Mouse (Mus musculus): Measurements from ENCODE around the gene Lefty1. TPM values are rescaled to one million over a fixed set of nuclear protein-coding genes. Genes with fewer than 3 reads are reported as not detected.
"Not testable (repeated sequence)": the region's sequence is repeated elsewhere in the genome, so short reads cannot be mapped to it uniquely, and the experiment has no call there.

Gene Lefty1
- polyA plus RNA-seq, 1 experiment: 53.2 TPM

GRCm38 (mm10) chr1:180981298-180982046 lies 46.6 kb downstream of the Lefty1 start:
- peak; percentile 71; the same call in 1 of the 2 replicates for TF ChIP-seq EP300 (IDR thresholded peaks at IDR 0.05; ENCODE audit: insufficient read depth, low read depth, low read length)

GRCm38 (mm10) chr1:180986701-180987100 lies 51.9 kb downstream of the Lefty1 start:
- Histone ChIP-seq H3K27me3 (ENCODE audit: control insufficient read depth, insufficient read depth, low read length, poor library complexity, severe bottlenecking) (no peaks in the 10 kb centered on the region), H3K27ac (ENCODE audit: insufficient read depth, low read length) (no peak overlapping the region), H3K9ac (ENCODE audit: low read depth, poor library complexity, severe bottlenecking) (no peak overlapping the region), H3K36me3 (ENCODE audit: control insufficient read depth, insufficient read depth, low read length, poor library complexity, severe bottlenecking) (no peaks in the 10 kb centered on the region), H3K9me3 (replicated peaks; ENCODE audit: control insufficient read depth, insufficient read depth, low read length, poor library complexity, severe bottlenecking) (no peaks in the 10 kb centered on the region), H3K4me1 (ENCODE audit: control insufficient read depth, insufficient read depth, low read length) (no peaks in the 10 kb centered on the region), H3K4me3 (ENCODE audit: low read depth, low read length) (no peak overlapping the region)
- TF ChIP-seq EP300 (IDR thresholded peaks at IDR 0.05; ENCODE audit: insufficient read depth, low read depth, low read length) (no peak), CTCF (IDR thresholded peaks at IDR 0.05; ENCODE audit: low read depth, low read length) (peak; percentile 27), POLR2A (IDR thresholded peaks at IDR 0.05; ENCODE audit: insufficient read depth, low read length) (no peak)

More at GRCm38 (mm10) chr1:180981298-180982046, 46.6 kb downstream of the Lefty1 start:
- not testable (repeated sequence) for H3K4me1 ChIP-seq (ENCODE audit: control insufficient read depth, insufficient read depth, low read length); H3K27me3 ChIP-seq (ENCODE audit: control insufficient read depth, insufficient read depth, low read length, poor library complexity, severe bottlenecking); H3K9ac ChIP-seq (ENCODE audit: low read depth, poor library complexity, severe bottlenecking); H3K36me3 ChIP-seq (ENCODE audit: control insufficient read depth, insufficient read depth, low read length, poor library complexity, severe bottlenecking); H3K9me3 ChIP-seq (replicated peaks; ENCODE audit: control insufficient read depth, insufficient read depth, low read length, poor library complexity, severe bottlenecking); H3K4me3 ChIP-seq (ENCODE audit: low read depth, low read length)
- H3K27ac ChIP-seq (ENCODE audit: insufficient read depth, low read length): 0 out of 2 replicates have a peak overlapping the region, but pooled peaks have one; percentile 64

- Histone ChIP-seq H3K9ac (ENCODE audit: low read depth, poor library complexity, severe bottlenecking) (no peak overlapping the region), H3K4me1 (ENCODE audit: control insufficient read depth, insufficient read depth, low read length) (no peaks in the 10 kb centered on the region), H3K27me3 (ENCODE audit: control insufficient read depth, insufficient read depth, low read length, poor library complexity, severe bottlenecking) (no peaks in the 10 kb centered on the region), H3K27ac (ENCODE audit: insufficient read depth, low read length) (no peak overlapping the region), H3K36me3 (ENCODE audit: control insufficient read depth, insufficient read depth, low read length, poor library complexity, severe bottlenecking) (no peaks in the 10 kb centered on the region), H3K4me3 (ENCODE audit: low read depth, low read length) (no peak overlapping the region), H3K9me3 (replicated peaks; ENCODE audit: control insufficient read depth, insufficient read depth, low read length, poor library complexity, severe bottlenecking) (no peaks in the 10 kb centered on the region)
- TF ChIP-seq POLR2A (IDR thresholded peaks at IDR 0.05; ENCODE audit: insufficient read depth, low read length) (no peak), CTCF (IDR thresholded peaks at IDR 0.05; ENCODE audit: low read depth, low read length) (peak; percentile 93), EP300 (IDR thresholded peaks at IDR 0.05; ENCODE audit: insufficient read depth, low read depth, low read length) (0 out of 2 replicates have a peak, but pooled peaks have one; percentile 27)
Measured at GRCm38 (mm10) chr1:180987759-180988158, 52.9 kb downstream of the Lefty1 start.

Other genes with a start within 250 kb of the Lefty1 start
- 0.78 and 1.2 TPM in 2 replicates for gene Mixl1, start 238.0 kb upstream of the Lefty1 start, polyA plus RNA-seq (2011; ENCODE audit: insufficient read depth, insufficient read length, low read depth, missing spikeins)
- gene Acbd3, start 209.0 kb upstream of the Lefty1 start, polyA plus RNA-seq (2011; ENCODE audit: insufficient read depth, insufficient read length, low read depth, missing spikeins): 44.8 and 47.7 TPM in 2 replicates
- 679 and 698 TPM in 2 replicates for gene H3f3a, start 121.1 kb upstream of the Lefty1 start, polyA plus RNA-seq (2011; ENCODE audit: insufficient read depth, insufficient read length, low read depth, missing spikeins)
- gene Sde2, start 83.9 kb upstream of the Lefty1 start, polyA plus RNA-seq (2011; ENCODE audit: insufficient read depth, insufficient read length, low read depth, missing spikeins): 35.0 and 36.6 TPM in 2 replicates
- 117 and 124 TPM in 2 replicates for gene Lefty2, start 41.9 kb upstream of the Lefty1 start, polyA plus RNA-seq (2011; ENCODE audit: insufficient read depth, insufficient read length, low read depth, missing spikeins)
- 97.4 and 109 TPM in 2 replicates for gene Pycr2, start 30.7 kb upstream of the Lefty1 start, polyA plus RNA-seq (2011; ENCODE audit: insufficient read depth, insufficient read length, low read depth, missing spikeins)
- 26.9 and 27.7 TPM in 2 replicates for gene Tmem63a, start 7.3 kb downstream of the Lefty1 start, polyA plus RNA-seq (2011; ENCODE audit: insufficient read depth, insufficient read length, low read depth, missing spikeins)
- 15.1 and 16.9 TPM in 2 replicates for gene Ephx1, start 85.9 kb downstream of the Lefty1 start, polyA plus RNA-seq (2011; ENCODE audit: insufficient read depth, insufficient read length, low read depth, missing spikeins)
- not detected in 2 replicates for gene 9130409I23Rik, start 116.2 kb downstream of the Lefty1 start, polyA plus RNA-seq (2011; ENCODE audit: insufficient read depth, insufficient read length, low read depth, missing spikeins)
- gene Nvl, start 209.2 kb downstream of the Lefty1 start, polyA plus RNA-seq (2011; ENCODE audit: insufficient read depth, insufficient read length, low read depth, missing spikeins): 96.4 and 102 TPM in 2 replicates
- 113 and 119 TPM in 2 replicates for gene Cnih4, start 209.7 kb downstream of the Lefty1 start, polyA plus RNA-seq (2011; ENCODE audit: insufficient read depth, insufficient read length, low read depth, missing spikeins)

Measured in ES-Bruce4 (cell line).